Mouse (Mus musculus) stomach, embryonic 16.5 days (tissue): ENCODE results near the gene Snx11. TPM values are rescaled to one million over a fixed set of nuclear protein-coding genes. Genes with fewer than 3 reads are reported as not detected.

Source experiments
- ATAC-seq: fragments of 200-750 bp; cut with Nextera tagmentation; 2 replicates; pipeline ENCODE4 v1.8.0; 2017; ENCODE audit warnings: moderate number of reproducible peaks, moderate TSS enrichment; ENCODE audit not compliant: insufficient read depth, low FRiP score
- H3K27ac ChIP-seq: fragments of 300-500 bp; sonication (generic); 2 replicates; pipeline ENCODE4 v1.5.1; 2014; ENCODE audit warnings: low read length
- H3K27me3 ChIP-seq: fragments of 300-500 bp; sonication (generic); 2 replicates; pipeline ENCODE4 v1.6.1; 2014; ENCODE audit warnings: low read length, control low read depth, mixed read lengths; ENCODE audit not compliant: control insufficient read depth, insufficient read depth
- H3K36me3 ChIP-seq: fragments of 300-500 bp; sonication (generic); 2 replicates; pipeline ENCODE4 v1.6.1; 2014; ENCODE audit warnings: low read length; ENCODE audit not compliant: control insufficient read depth, insufficient read depth
- H3K4me1 ChIP-seq: fragments of 300-500 bp; sonication (generic); 2 replicates; pipeline ENCODE4 v1.6.1; 2014; ENCODE audit warnings: low read length, control low read depth, mixed read lengths; ENCODE audit not compliant: control insufficient read depth, insufficient read depth
- H3K4me2 ChIP-seq: fragments of 300-500 bp; sonication (generic); 2 replicates; pipeline ENCODE4 v1.6.1; 2014; ENCODE audit warnings: low read depth, low read length, mixed read lengths
- H3K4me3 ChIP-seq: fragments of 300-500 bp; sonication (generic); replicated peaks from 2 replicates; pipeline ENCODE4 v1.5.1; 2014; ENCODE audit warnings: mild to moderate bottlenecking, low read length
- H3K9ac ChIP-seq: fragments of 300-500 bp; sonication (generic); 2 replicates; pipeline ENCODE4 v1.6.1; 2014; ENCODE audit warnings: low read length
- H3K9me3 ChIP-seq: fragments of 300-500 bp; sonication (generic); replicated peaks from 2 replicates; pipeline ENCODE4 v1.6.1; 2016; ENCODE audit warnings: low read length, control low read depth; ENCODE audit not compliant: control insufficient read depth
- WGBS: fragments of 180-500 bp; shearing (Covaris S2); extraction: QIAGEN DNeasy Blood & Tissue Kit; methylation state at CpG from one replicate; pipeline ENCODE4 v1.1.7; 2014; 5-methylcytosine and 5-hydroxymethylcytosine counted together
- polyA plus RNA-seq: library from polyadenylated mRNA; unstranded; fragments of >200 nt; fragmentation: Nextera tagmentation; extraction: Ambion mirVana; gene quantifications from 2 replicates; pipeline ENCODE4 v1.2.1, GENCODE M21; 2015

Gene Snx11
- polyA plus RNA-seq = 14.6 and 14.9 TPM in 2 replicates

- peak within 1 kb of the TSS; percentile 80 for H3K4me2 ChIP-seq
- peaks cover 10% of the 10 kb centered on the region; the same call in 1 of the 2 replicates for H3K4me1 ChIP-seq
- H3K4me3 ChIP-seq = peak within 1 kb of the TSS; percentile 80
- WGBS = 2% methylated on average over 55 of the region's 59 CpGs
- no peaks in the 10 kb centered on the region for H3K27me3 ChIP-seq
- H3K36me3 ChIP-seq = no peaks in the 10 kb centered on the region
- peak within 1 kb of the TSS; percentile 80 for H3K27ac ChIP-seq
- peak; percentile 100 for ATAC-seq
- H3K9ac ChIP-seq = peak within 1 kb of the TSS; percentile 77
- no peaks in the 10 kb centered on the region for H3K9me3 ChIP-seq
Measured at GRCm38 (mm10) chr11:96776968-96777962, at the start of gene Snx11. Gene Snx11, minus strand, starts transcription at chr11:96777559.

- ATAC-seq = no peak
- peaks cover 65% of the 10 kb centered on the region for H3K4me1 ChIP-seq
- H3K9me3 ChIP-seq = no peaks in the 10 kb centered on the region
- 63% methylated on average over 2 of the region's 2 CpGs for WGBS
- H3K36me3 ChIP-seq = peaks cover 3% of the 10 kb centered on the region
- H3K9ac ChIP-seq = peak overlapping the region; percentile 43; the same call in 1 of the 2 replicates
- no peak overlapping the region for H3K27ac ChIP-seq
- H3K27me3 ChIP-seq = no peaks in the 10 kb centered on the region
- H3K4me3 ChIP-seq = peak overlapping the region; percentile 5; the same call in 1 of the 2 replicates
- peak overlapping the region; percentile 25 for H3K4me2 ChIP-seq
Measured at GRCm38 (mm10) chr11:96826481-96826880, 49.1 kb upstream of the Snx11 start.

DNA sequence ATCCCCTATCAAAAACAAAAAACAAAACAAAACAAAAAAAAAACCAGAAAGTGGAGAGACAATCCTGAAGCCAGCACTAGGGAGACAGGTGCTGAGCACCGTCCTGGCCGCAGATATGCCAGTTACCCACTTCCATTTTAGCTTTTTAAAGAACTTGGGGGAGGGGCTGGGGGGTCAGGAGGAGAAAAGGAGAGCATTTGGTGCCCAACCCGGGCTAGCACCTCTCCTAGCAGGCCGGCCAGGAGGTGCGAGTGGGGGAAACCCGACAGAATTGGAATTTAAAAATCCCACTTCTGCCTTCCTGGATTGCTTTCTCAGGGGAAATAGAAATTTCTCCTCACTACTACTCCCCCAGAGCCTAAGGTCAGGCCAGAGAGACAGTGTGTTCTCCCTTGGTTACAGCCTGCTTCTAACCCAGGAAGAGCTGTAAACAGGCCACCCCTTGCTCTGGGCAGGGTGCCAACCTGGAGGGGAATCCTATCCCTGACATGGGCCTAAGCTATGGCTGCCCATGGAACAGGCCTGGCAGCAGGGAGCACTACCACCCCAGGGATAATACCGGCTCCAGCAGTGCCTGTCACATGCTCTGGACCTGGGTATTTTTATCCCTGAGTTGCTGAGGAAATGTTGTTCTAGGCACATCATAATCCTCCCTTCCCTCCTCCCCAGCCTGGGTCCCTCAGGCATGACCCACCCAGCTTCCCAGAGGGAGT, 47.6 kb upstream of the Snx11 start:
- Histone ChIP-seq H3K27me3 (no peaks in the 10 kb centered on the region), H3K36me3 (peaks cover 19% of the 10 kb centered on the region), H3K4me1 (peaks cover 62% of the 10 kb centered on the region), H3K9ac (peak overlapping the region; percentile 56), H3K27ac (peak overlapping the region; percentile 88), H3K9me3 (no peaks in the 10 kb centered on the region), H3K4me3 (peak overlapping the region; percentile 52), H3K4me2 (peak overlapping the region; percentile 91)
- 28% methylated on average over 7 of the region's 7 CpGs for WGBS
- no peak for ATAC-seq

- H3K9me3 ChIP-seq = no peaks in the 10 kb centered on the region
- peaks cover 62% of the 10 kb centered on the region for H3K4me1 ChIP-seq
- ATAC-seq = peak; percentile 92
- peak overlapping the region; percentile 91 for H3K4me2 ChIP-seq
- under 1% methylated on average over 25 of the region's 26 CpGs for WGBS
- no peaks in the 10 kb centered on the region for H3K27me3 ChIP-seq
- H3K36me3 ChIP-seq = peaks cover 27% of the 10 kb centered on the region
- peak overlapping the region; percentile 52 for H3K4me3 ChIP-seq
- peak overlapping the region; percentile 88 for H3K27ac ChIP-seq
- H3K9ac ChIP-seq = peak overlapping the region; percentile 71
Measured at GRCm38 (mm10) chr11:96823880-96824782, 46.8 kb upstream of the Snx11 start.

DNA sequence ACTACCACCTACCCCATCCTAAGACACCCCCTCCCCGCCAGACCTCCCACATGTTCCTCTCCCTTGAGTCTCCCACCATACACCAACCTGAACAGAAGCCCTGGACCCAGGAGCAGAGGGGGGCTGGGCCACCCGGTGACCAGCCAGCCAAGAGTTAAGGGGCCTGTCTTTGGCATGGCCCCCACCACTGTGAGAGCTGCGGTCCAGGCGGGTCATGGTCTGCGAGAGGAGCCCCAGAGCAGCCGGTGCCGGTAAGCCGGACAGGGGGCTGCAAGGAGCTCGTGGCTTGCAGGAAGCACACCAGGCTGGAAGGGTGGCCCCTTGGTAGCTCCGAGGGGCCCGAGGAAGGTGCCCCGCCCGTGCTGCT, 46.1 kb upstream of the Snx11 start:
- peak overlapping the region; percentile 52 for H3K4me3 ChIP-seq
- peaks cover 28% of the 10 kb centered on the region for H3K36me3 ChIP-seq
- peak overlapping the region; percentile 48 for H3K27ac ChIP-seq
- H3K9me3 ChIP-seq = no peaks in the 10 kb centered on the region
- H3K4me1 ChIP-seq = peaks cover 58% of the 10 kb centered on the region
- peak overlapping the region; percentile 91 for H3K4me2 ChIP-seq
- H3K27me3 ChIP-seq = no peaks in the 10 kb centered on the region
- peak; percentile 19; the same call in 1 of the 2 replicates for ATAC-seq
- peak overlapping the region; percentile 71 for H3K9ac ChIP-seq
- 6% methylated on average over 13 of the region's 13 CpGs for WGBS

DNA sequence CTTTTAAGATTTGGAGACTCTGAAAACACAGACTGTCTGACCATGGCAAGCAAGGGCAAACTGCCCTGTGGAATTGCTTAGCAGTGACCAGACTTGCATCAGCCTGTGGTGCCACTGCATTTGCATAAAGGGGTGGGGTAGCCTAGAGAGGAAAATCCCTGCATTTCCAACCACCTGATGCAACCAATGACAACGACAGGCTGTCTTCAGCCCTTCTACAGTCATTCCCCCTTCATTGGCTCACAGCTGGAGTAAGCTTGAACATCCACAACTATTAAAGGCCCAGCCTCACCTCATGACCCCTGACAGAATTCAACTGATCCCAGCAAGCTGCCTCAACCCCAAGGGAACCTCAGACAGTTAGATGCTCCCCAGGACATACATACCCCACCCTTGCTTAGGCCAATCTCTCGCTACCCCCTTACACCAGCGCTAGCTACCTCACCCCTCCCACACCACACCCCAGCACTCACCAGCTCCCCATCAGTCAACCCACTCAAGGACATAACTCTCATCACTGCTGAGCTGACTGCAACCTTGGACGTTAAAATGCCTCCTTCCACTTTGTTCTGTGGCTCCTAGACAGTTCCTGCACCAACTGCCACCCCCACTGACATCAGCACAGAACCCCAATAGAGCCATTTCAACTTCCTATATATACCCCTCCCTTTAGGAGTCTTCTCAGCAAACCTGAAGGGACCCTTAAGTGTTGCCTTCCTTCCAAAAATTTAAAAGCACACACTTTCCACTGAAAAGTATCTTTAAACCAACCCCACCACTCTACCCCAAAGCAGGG, 45.5 kb upstream of the Snx11 start:
- H3K27me3 ChIP-seq = no peaks in the 10 kb centered on the region
- peaks cover 53% of the 10 kb centered on the region for H3K4me1 ChIP-seq
- 34% methylated on average over 4 of the region's 4 CpGs for WGBS
- no peak overlapping the region for H3K27ac ChIP-seq
- H3K4me3 ChIP-seq = peak overlapping the region; percentile 52; the same call in 1 of the 2 replicates
- peak overlapping the region; percentile 71 for H3K9ac ChIP-seq
- peaks cover 30% of the 10 kb centered on the region for H3K36me3 ChIP-seq
- ATAC-seq = no peak
- peak overlapping the region; percentile 91 for H3K4me2 ChIP-seq
- no peaks in the 10 kb centered on the region for H3K9me3 ChIP-seq

GRCm38 (mm10) chr11:96821956-96822355, 44.6 kb upstream of the Snx11 start:
- no peak overlapping the region for H3K4me2 ChIP-seq
- H3K9me3 ChIP-seq = no peaks in the 10 kb centered on the region
- H3K27ac ChIP-seq = no peak overlapping the region
- no peak for ATAC-seq
- H3K4me3 ChIP-seq = no peak overlapping the region
- H3K9ac ChIP-seq = no peak overlapping the region
- H3K27me3 ChIP-seq = no peaks in the 10 kb centered on the region
- 88% methylated on average over 10 of the region's 10 CpGs for WGBS
- H3K36me3 ChIP-seq = peaks cover 34% of the 10 kb centered on the region
- peaks cover 44% of the 10 kb centered on the region for H3K4me1 ChIP-seq
